Mouse (Mus musculus) skeletal muscle tissue, adult 2 months (tissue): Measurements from ENCODE around the gene Rin1.

Experiments
- DNase-seq: peaks from one replicate; pipeline ENCODE4 v3.0.0-alpha.2; 2012; ENCODE audit warnings: low read depth, low spot score

Gene Rin1

GRCm38 (mm10) chr19:5094243-5094632 is 44.0 kb downstream of the Rin1 start:
- DNase-seq: peak; percentile 72

GRCm38 (mm10) chr19:5094746-5095417 is 44.6 kb downstream of the Rin1 start:
- no peak for DNase-seq

DNA sequence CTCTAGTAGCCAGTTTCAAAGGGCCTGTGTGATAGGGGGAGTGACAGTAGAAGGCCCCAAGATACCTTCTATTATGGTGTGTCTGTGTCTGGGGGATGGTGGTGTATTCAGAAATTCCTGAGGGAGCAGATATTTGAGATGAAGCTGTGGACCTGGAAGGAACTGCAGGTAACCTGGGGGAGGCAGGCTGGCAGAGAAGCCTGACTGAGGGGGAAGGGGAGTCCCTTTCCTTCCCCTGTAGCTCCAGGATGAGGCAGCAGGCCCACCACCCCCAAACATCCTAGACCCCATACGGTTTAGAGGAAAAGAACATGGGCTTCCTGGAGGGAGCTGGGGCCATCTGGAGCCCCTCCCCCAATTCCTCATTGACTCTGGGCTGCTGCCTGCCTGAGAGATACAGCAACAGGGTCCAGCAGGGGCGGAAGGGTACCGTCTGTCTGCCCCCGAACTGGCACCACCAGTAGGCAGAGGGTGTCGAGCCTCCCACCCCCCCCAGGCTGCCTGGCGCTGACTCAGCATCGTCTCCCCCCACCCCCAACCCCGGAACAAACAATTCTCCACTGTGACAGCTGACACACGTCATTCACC is 45.7 kb downstream of the Rin1 start:
- DNase-seq: no peak

DNA sequence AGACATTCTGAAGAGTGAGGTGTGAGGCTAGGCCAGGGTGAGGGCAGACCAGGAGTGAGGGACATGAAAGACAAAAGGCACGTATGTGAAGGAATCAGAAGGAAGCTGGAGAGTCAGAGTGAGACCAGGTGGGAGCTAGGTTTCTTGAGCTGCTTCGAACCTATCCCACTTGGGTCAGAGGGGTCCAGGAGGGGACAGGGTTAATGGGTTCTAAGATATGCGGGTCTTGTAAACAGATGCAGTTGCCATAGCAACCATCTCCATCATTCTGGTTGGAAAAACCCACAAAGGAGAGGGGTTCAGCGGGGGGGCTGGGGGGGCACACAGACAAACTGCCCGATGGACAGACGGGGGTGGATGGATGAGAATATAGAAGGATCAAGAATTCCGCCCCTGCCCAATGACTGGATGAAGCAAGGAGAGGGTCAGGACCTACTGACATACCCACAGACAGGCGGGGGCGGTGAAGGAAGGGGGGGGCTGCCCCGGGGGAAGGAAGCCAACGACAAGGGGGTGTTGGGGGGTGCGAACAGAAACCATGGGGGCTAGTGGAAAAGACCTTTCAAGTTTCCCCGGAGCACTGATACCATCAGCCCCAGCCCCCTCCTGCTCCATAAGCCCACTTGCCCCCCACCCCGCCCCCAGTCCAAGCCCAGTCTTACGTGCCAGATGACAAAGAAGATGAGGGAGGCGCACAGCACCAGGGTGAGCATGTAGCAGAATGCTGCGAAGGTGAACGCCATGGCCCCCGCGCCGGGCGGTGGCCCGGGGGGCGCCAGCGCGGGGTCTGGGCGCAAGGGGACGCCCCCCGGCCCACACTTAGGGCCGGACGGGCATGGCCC is 47.5 kb downstream of the Rin1 start:
- no peak for DNase-seq

DNA sequence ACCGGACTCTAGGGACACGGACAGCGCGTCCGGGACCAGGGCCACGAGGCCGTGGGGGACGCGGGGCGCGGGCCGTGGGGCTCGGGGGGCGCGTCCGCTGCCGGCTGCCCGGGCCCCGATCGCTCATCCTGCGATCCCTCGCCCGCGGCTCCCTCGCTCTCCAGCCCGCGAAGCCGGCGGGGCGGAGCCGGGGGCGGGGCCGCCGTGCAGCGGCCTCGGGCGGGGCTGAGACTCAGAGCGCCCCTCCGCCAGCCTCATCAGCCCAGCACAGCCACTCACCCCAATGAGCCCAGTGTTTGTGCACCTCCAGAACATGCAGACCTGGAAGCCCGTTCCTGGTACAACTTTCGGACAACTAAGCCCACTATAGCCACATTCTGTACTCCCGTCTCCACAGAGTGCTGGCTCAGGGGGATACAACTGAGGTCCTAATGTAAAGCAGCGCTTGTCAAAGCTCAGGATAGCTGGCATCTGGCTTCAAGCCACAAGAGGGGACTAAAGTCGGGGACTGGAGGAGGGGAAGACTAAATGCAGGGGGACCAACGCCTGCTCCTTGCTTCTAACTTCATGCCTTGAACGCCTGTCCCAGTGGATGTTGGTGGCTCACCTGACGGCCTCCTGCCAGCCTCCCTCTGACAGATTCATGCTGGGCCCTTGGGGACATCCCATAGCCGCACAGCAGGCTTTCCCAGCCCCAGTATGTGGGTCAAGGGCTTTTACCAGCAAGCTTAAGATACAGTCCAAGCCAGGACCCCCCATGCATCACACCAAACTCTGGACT is 48.3 kb downstream of the Rin1 start, which contains the start of gene Cnih2:
TSS of gene Cnih2 (minus strand) at position 159 of the 781 bp plus-strand sequence.
- no peak for DNase-seq

DNA sequence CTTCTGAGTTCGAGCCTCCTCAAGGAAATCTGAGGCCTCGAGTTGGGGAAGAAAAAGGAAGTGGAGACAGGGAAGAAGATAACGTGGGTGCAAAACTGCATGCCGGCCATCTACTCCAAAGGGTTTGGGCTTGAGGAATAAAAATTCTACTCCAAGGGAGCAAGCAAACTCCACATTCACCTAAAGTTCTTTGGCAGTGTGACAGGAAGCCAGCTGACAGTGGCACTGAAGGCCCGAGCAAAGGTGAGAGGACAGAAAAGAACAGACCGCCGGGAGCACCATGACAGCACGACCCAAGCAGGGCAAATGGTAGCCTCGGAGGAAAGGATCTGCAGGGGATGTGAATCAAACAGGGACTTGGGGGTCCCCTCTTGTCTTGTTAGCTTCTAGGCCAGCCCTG is 55.8 kb downstream of the Rin1 start:
- DNase-seq: no peak
